Comparison of ENCODE assay signal across 12 mouse cellular contexts in the genomic region with DNA sequence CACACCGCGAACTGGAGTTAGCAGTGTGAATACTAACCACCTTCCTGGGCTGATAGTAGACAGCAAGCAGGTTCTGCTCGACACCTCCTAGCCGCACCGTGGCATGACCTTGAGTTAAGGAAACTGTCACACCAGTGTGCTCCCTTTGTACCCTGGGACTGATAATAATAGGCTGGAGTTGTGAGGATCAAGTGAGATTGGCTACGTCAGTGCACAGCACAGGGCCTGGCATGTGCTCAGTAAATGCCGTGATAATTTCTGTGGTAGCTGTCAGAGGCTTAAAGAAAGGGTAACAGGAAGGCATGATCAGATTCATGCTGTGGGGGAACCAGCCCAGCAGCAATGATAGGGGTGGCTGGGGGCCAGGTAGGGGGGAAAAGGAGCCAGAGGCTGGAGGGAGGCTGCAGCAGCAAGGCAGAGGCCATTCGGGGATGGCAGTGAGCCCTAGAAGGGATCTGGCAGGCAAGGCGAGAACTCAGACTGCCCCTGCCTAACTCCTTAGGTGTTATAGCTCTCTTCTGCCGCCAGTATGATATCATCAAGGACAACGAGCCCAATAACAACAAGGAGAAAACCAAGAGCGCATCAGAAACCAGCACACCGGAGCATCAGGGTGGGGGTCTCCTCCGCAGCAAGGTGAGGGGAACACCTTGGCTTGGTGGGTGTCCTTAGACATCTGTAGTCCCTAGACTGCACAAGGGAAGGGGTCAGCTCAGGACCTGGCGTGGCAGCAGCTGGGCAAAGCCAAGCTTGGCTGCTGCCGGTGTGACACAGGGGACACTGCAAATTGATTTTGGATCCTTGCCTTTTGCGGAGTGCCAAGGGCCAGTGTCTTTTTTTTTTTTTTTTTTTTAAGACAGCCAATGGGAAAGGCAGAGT. TPM values are rescaled to one million over a fixed set of nuclear protein-coding genes. Genes with fewer than 3 reads are reported as not detected.
DNase-seq lines count a peak whose midpoint lies in the region; ATAC-seq and TF ChIP-seq lines count a peak whose summit lies in the region.
"Had no signal": no experiment of that assay in that cellular context is flagged by ENCODE, and none has a peak within 500 bp of the region (broad histone marks: within the 10 kb centered on the region; RNA-seq: fewer than 3 reads in every experiment).

No protein-coding gene starts in this region.

- no peaks in the 10 kb centered on the region for H3K9me3 ChIP-seq in midbrain, embryonic 10.5 days (replicated peaks)
- no peaks in the 10 kb centered on the region for H3K9me3 ChIP-seq in midbrain, postnatal 0 days (ENCODE audit: low read length)
- no peaks in the 10 kb centered on the region for H3K9me3 ChIP-seq in neural tube, embryonic 15.5 days (replicated peaks)
- no peaks in the 10 kb centered on the region for H3K9me3 ChIP-seq in kidney, embryonic 14.5 days (ENCODE audit: control insufficient read depth, low read length)
- H3K9me3 ChIP-seq: lung, embryonic 15.5 days had no signal

- intact Hi-C loops in heart, postnatal 10 days (cut with DNase I), result no loop called here

- H3K4me1 ChIP-seq in midbrain, embryonic 10.5 days, result peaks cover 24% of the 10 kb centered on the region
- peaks cover 7% of the 10 kb centered on the region; the same call in 1 of the 2 replicates for H3K4me1 ChIP-seq in midbrain, postnatal 0 days (ENCODE audit: insufficient read depth, low read length)
- peaks cover 70% of the 10 kb centered on the region for H3K4me1 ChIP-seq in neural tube, embryonic 15.5 days
- H3K4me1 ChIP-seq in kidney, embryonic 14.5 days (ENCODE audit: control insufficient read depth, insufficient read depth, low read length), result peaks cover 7% of the 10 kb centered on the region; the same call in 1 of the 2 replicates

- H3K4me3 ChIP-seq in midbrain, embryonic 10.5 days, result no peak overlapping the region
- no peak overlapping the region for H3K4me3 ChIP-seq in midbrain, postnatal 0 days (ENCODE audit: low read depth, low read length)
- H3K4me3 ChIP-seq in neural tube, embryonic 15.5 days (replicated peaks), result no peak overlapping the region
- no peak overlapping the region for H3K4me3 ChIP-seq in kidney, embryonic 14.5 days (ENCODE audit: low read length)
- H3K4me3 ChIP-seq: erythroblast, embryonic 14.5 days; lung, embryonic 15.5 days had no signal

- TF ChIP-seq CTCF in midbrain, postnatal 0 days (IDR thresholded peaks at IDR 0.05), result no peak

- peaks cover 33% of the 10 kb centered on the region for H3K27me3 ChIP-seq in midbrain, embryonic 10.5 days (ENCODE audit: low read depth, poor library complexity, severe bottlenecking)
- H3K27me3 ChIP-seq in midbrain, postnatal 0 days (ENCODE audit: insufficient read depth, low read length), result no peaks in the 10 kb centered on the region
- no peaks in the 10 kb centered on the region for H3K27me3 ChIP-seq in neural tube, embryonic 15.5 days (replicated peaks)
- no peaks in the 10 kb centered on the region for H3K27me3 ChIP-seq in kidney, embryonic 14.5 days (ENCODE audit: control insufficient read depth, insufficient read depth, low read length)

- no peak overlapping the region for H3K4me2 ChIP-seq in midbrain, postnatal 0 days (ENCODE audit: low read depth, low read length, poor library complexity, severe bottlenecking)
- H3K4me2 ChIP-seq in neural tube, embryonic 15.5 days, result no peak overlapping the region
- H3K4me2 ChIP-seq in kidney, embryonic 14.5 days (replicated peaks; ENCODE audit: low read depth, low read length), result no peak overlapping the region
- H3K4me2 ChIP-seq: lung, embryonic 15.5 days had no signal

- H3K9ac ChIP-seq in midbrain, postnatal 0 days (replicated peaks; ENCODE audit: low read length, poor library complexity, severe bottlenecking), result no peak overlapping the region
- H3K9ac ChIP-seq in neural tube, embryonic 15.5 days (replicated peaks), result no peak overlapping the region
- no peak overlapping the region for H3K9ac ChIP-seq in kidney, embryonic 14.5 days (ENCODE audit: low read depth, low read length)
- H3K9ac ChIP-seq: lung, embryonic 15.5 days had no signal

- H3K36me3 ChIP-seq in midbrain, embryonic 10.5 days, result 0 out of 2 replicates have a peak, but pooled peaks cover 10% of the 10 kb centered on the region
- 0 out of 2 replicates have a peak, but pooled peaks cover 6% of the 10 kb centered on the region for H3K36me3 ChIP-seq in midbrain, postnatal 0 days (ENCODE audit: insufficient read depth, low read length)
- peaks cover 20% of the 10 kb centered on the region; the same call in 1 of the 2 replicates for H3K36me3 ChIP-seq in neural tube, embryonic 15.5 days
- no peaks in the 10 kb centered on the region for H3K36me3 ChIP-seq in kidney, embryonic 14.5 days (ENCODE audit: control insufficient read depth, insufficient read depth, low read length)
- H3K36me3 ChIP-seq: lung, embryonic 15.5 days had no signal

- DNase-seq in cerebellum, postnatal 14 days, result peak; percentile 65 to 77
- no peak for DNase-seq in cerebellum, adult 8-10 months
- DNase-seq in midbrain, embryonic 10.5 days (ENCODE audit: low spot score), result peak; percentile 10
- DNase-seq in midbrain, postnatal 0 days (ENCODE audit: low spot score), result no peak
- DNase-seq in heart, postnatal 10 days, result peak; percentile 63 to 78
- DNase-seq in frontal cortex, postnatal 14 days (ENCODE audit: low spot score in 2 of 2), result no peak
- DNase-seq: thymus, adult 18-20 months had no signal

- 87% methylated on average over 17 of the region's 17 CpGs for WGBS in midbrain, embryonic 10.5 days
- 62% methylated on average over 17 of the region's 17 CpGs for WGBS in midbrain, postnatal 0 days
- WGBS in neural tube, embryonic 15.5 days, result 68% methylated on average over 17 of the region's 17 CpGs
- 78% methylated on average over 17 of the region's 17 CpGs for WGBS in kidney, embryonic 14.5 days

- no peak overlapping the region for H3K27ac ChIP-seq in midbrain, embryonic 10.5 days (replicated peaks)
- H3K27ac ChIP-seq in midbrain, postnatal 0 days (ENCODE audit: low read depth, low read length), result no peak overlapping the region
- H3K27ac ChIP-seq in neural tube, embryonic 15.5 days (replicated peaks), result peak overlapping the region; percentile 38
- H3K27ac ChIP-seq in kidney, embryonic 14.5 days (ENCODE audit: low read depth, low read length), result no peak overlapping the region
- H3K27ac ChIP-seq: kidney, postnatal 0 days; lung, embryonic 15.5 days had no signal

- ATAC-seq in midbrain, postnatal 0 days (ENCODE audit: low FRiP score), result no peak
- no peak for ATAC-seq in neural tube, embryonic 15.5 days (ENCODE audit: low FRiP score)
- ATAC-seq in kidney, embryonic 14.5 days (ENCODE audit: low FRiP score, low TSS enrichment), result no peak

RNA-seq across cellular contexts. Expression of a gene that starts 5.0 kb away (rescaled TPM):
- polyA plus RNA-seq in midbrain, embryonic 10.5 days (2016; fragmentation: Nextera tagmentation; extraction: Ambion mirVana), result 0.50 and 0.78 TPM in 2 replicates
- 22.5 and 36.3 TPM in 2 replicates for total RNA-seq in midbrain, postnatal 0 days (2014; rRNA removed)
- polyA plus RNA-seq in midbrain, postnatal 0 days (2015; fragmentation: Nextera tagmentation; extraction: Ambion mirVana), result 14.6 and 16.1 TPM in 2 replicates
- total RNA-seq in heart, postnatal 10 days (2021), result 100 to 1,000 TPM; 162 to 167 TPM
- polyA plus RNA-seq in neural tube, embryonic 15.5 days (2015; fragmentation: Nextera tagmentation; extraction: Ambion mirVana), result 27.0 and 34.9 TPM in 2 replicates
- 4.3 and 5.7 TPM in 2 replicates for polyA plus RNA-seq in kidney, embryonic 14.5 days (2014; fragmentation: Nextera tagmentation; extraction: Ambion mirVana)

RNA-seq across cellular contexts. Expression of a gene that starts 20.0 kb away (rescaled TPM):
- 1.4 and 2.4 TPM in 2 replicates for polyA plus RNA-seq in midbrain, embryonic 10.5 days (2016; fragmentation: Nextera tagmentation; extraction: Ambion mirVana)
- total RNA-seq in midbrain, postnatal 0 days (2014; rRNA removed), result 282 and 292 TPM in 2 replicates
- 217 and 238 TPM in 2 replicates for polyA plus RNA-seq in midbrain, postnatal 0 days (2015; fragmentation: Nextera tagmentation; extraction: Ambion mirVana)
- total RNA-seq in heart, postnatal 10 days (2021), result under 1 TPM in 1 of 2 experiments, not detected in 1; 0.47 TPM
- polyA plus RNA-seq in neural tube, embryonic 15.5 days (2015; fragmentation: Nextera tagmentation; extraction: Ambion mirVana), result 129 and 143 TPM in 2 replicates
- polyA plus RNA-seq in kidney, embryonic 14.5 days (2014; fragmentation: Nextera tagmentation; extraction: Ambion mirVana), result 0.83 TPM in 2 replicates
- polyA plus RNA-seq: erythroblast, embryonic 14.5 days had no signal

RNA-seq across cellular contexts. Expression of a gene that starts 36.5 kb away (rescaled TPM):
- 1.0 and 2.1 TPM in 2 replicates for polyA plus RNA-seq in midbrain, embryonic 10.5 days (2016; fragmentation: Nextera tagmentation; extraction: Ambion mirVana)
- total RNA-seq in midbrain, postnatal 0 days (2014; rRNA removed), result 0.99 TPM in 1 of 2 replicates, not detected in the other
- polyA plus RNA-seq in midbrain, postnatal 0 days (2015; fragmentation: Nextera tagmentation; extraction: Ambion mirVana), result 0.21 TPM in 1 of 2 replicates, not detected in the other
- not detected for total RNA-seq in heart, postnatal 10 days (2021)
- 3.3 TPM in 1 of 2 replicates, not detected in the other for polyA plus RNA-seq in neural tube, embryonic 15.5 days (2015; fragmentation: Nextera tagmentation; extraction: Ambion mirVana)
- 8.5 and 10.0 TPM in 2 replicates for polyA plus RNA-seq in kidney, embryonic 14.5 days (2014; fragmentation: Nextera tagmentation; extraction: Ambion mirVana)
- polyA plus RNA-seq: erythroblast, embryonic 14.5 days had no signal

RNA-seq across cellular contexts. Expression of a gene that starts 47.7 kb away (rescaled TPM):
- 28.2 and 28.8 TPM in 2 replicates for polyA plus RNA-seq in midbrain, embryonic 10.5 days (2016; fragmentation: Nextera tagmentation; extraction: Ambion mirVana)
- 49.6 and 59.5 TPM in 2 replicates for total RNA-seq in midbrain, postnatal 0 days (2014; rRNA removed)
- polyA plus RNA-seq in midbrain, postnatal 0 days (2015; fragmentation: Nextera tagmentation; extraction: Ambion mirVana), result 20.7 and 24.2 TPM in 2 replicates
- total RNA-seq in heart, postnatal 10 days (2021), result 10 to 100 TPM; 18.0 to 21.7 TPM
- polyA plus RNA-seq in neural tube, embryonic 15.5 days (2015; fragmentation: Nextera tagmentation; extraction: Ambion mirVana), result 16.7 TPM in 2 replicates
- polyA plus RNA-seq in kidney, embryonic 14.5 days (2014; fragmentation: Nextera tagmentation; extraction: Ambion mirVana), result 17.3 and 28.9 TPM in 2 replicates

RNA-seq across cellular contexts. Expression of a gene that starts 47.8 kb away (rescaled TPM):
- polyA plus RNA-seq in midbrain, embryonic 10.5 days (2016; fragmentation: Nextera tagmentation; extraction: Ambion mirVana), result 107 and 111 TPM in 2 replicates
- 66.8 and 81.9 TPM in 2 replicates for total RNA-seq in midbrain, postnatal 0 days (2014; rRNA removed)
- polyA plus RNA-seq in midbrain, postnatal 0 days (2015; fragmentation: Nextera tagmentation; extraction: Ambion mirVana), result 107 and 111 TPM in 2 replicates
- 10 to 100 TPM; 38.8 to 39.2 TPM for total RNA-seq in heart, postnatal 10 days (2021)
- 109 and 111 TPM in 2 replicates for polyA plus RNA-seq in neural tube, embryonic 15.5 days (2015; fragmentation: Nextera tagmentation; extraction: Ambion mirVana)
- polyA plus RNA-seq in kidney, embryonic 14.5 days (2014; fragmentation: Nextera tagmentation; extraction: Ambion mirVana), result 68.4 and 92.6 TPM in 2 replicates

Comparison
In these comparisons a context has a peak if more than half of its experiments do, and no peak if none do; other contexts are left out.
1. DNase-seq: peak in cerebellum, postnatal 14 days (2 of 2), midbrain, embryonic 10.5 days (single experiment) and heart, postnatal 10 days (2 of 2); none in cerebellum, adult 8-10 months (single experiment), midbrain, postnatal 0 days (single experiment) and frontal cortex, postnatal 14 days (0 of 2).
2. RNA of a gene that starts 20.0 kb away (polyA plus RNA-seq): 217 to 238 TPM in midbrain, postnatal 0 days and 129 to 143 TPM in neural tube, embryonic 15.5 days; 1.4 to 2.4 TPM in midbrain, embryonic 10.5 days and 0.83 TPM in kidney, embryonic 14.5 days; every median in the first group is over 10 times any median in the second.